In genomic region chr19:27537066-27537465, GRCm38 (mm10) we compare ENCODE assay signal across 27 mouse cellular contexts.
A peak's percentile ranks its signal among the peaks of the same experiment; 100 is the strongest.
DNase-seq lines count a peak whose midpoint lies in the region; ATAC-seq and TF ChIP-seq lines count a peak whose summit lies in the region.
"Had no signal": no experiment of that assay in that cellular context is flagged by ENCODE, and none has a peak within 500 bp of the region (broad histone marks: within the 10 kb centered on the region; RNA-seq: fewer than 3 reads in every experiment).

No protein-coding gene starts in this region.

- no peaks in the 10 kb centered on the region for H3K27me3 ChIP-seq in kidney, adult 2 months (replicated peaks; ENCODE audit: control insufficient read depth, insufficient read depth, low read length)
- no peaks in the 10 kb centered on the region for H3K27me3 ChIP-seq in midbrain, embryonic 14.5 days (ENCODE audit: control insufficient read depth, insufficient read depth, low read length)
- H3K27me3 ChIP-seq in midbrain, embryonic 13.5 days: no peaks in the 10 kb centered on the region
- H3K27me3 ChIP-seq: CH12.LX; forebrain, embryonic 13.5 days; heart, embryonic 12.5 days; heart, embryonic 15.5 days; intestine, embryonic 15.5 days had no signal

- 53% methylated on average over 9 of the region's 9 CpGs for WGBS in kidney, adult 2 months
- WGBS in midbrain, embryonic 14.5 days: 44% methylated on average over 9 of the region's 9 CpGs
- WGBS in midbrain, embryonic 13.5 days: 40% methylated on average over 9 of the region's 9 CpGs

- no peaks in the 10 kb centered on the region for H3K9me3 ChIP-seq in midbrain, embryonic 14.5 days (ENCODE audit: control insufficient read depth, low read length)
- H3K9me3 ChIP-seq in midbrain, embryonic 13.5 days: no peaks in the 10 kb centered on the region
- H3K9me3 ChIP-seq: forebrain, embryonic 10.5 days; forebrain, embryonic 13.5 days; heart, embryonic 12.5 days; heart, embryonic 15.5 days; hindbrain, embryonic 10.5 days; hindbrain, embryonic 13.5 days; intestine, embryonic 15.5 days had no signal

- no peak for TF ChIP-seq POLR2A in kidney, adult 2 months (IDR thresholded peaks at IDR 0.05; ENCODE audit: low read depth, low read length)
- TF ChIP-seq POLR2A in brain, embryonic 14.5 days (IDR thresholded peaks at IDR 0.05; ENCODE audit: borderline replicate concordance, extremely low read depth, insufficient read depth, insufficient read length, poor library complexity, severe bottlenecking): no peak

- DNase-seq in kidney, adult 2 months: peak; percentile 1
- DNase-seq in kidney, postnatal 25 days: no peak
- peak; percentile 37 for DNase-seq in midbrain, embryonic 14.5 days
- DNase-seq in brain, embryonic 14.5 days (ENCODE audit: low read depth): peak; percentile 48
- DNase-seq in thymus, postnatal 0 days (ENCODE audit: low spot score): no peak
- DNase-seq: adrenal gland, postnatal 10 days; adrenal gland, postnatal 36 days; B cell, adult 2 months; cerebellum, adult 11 months; cerebellum, adult 2 months; cerebellum, adult 9-11 months; cerebellum, postnatal 25 days; gastrocnemius, postnatal 10 days; gastrocnemius, postnatal 36 days; heart, postnatal 10 days; heart, postnatal 36 days had no signal

- H3K4me2 ChIP-seq in midbrain, embryonic 14.5 days (ENCODE audit: low read length): no peak overlapping the region
- no peak overlapping the region for H3K4me2 ChIP-seq in midbrain, embryonic 13.5 days (replicated peaks)
- H3K4me2 ChIP-seq: forebrain, embryonic 13.5 days; heart, embryonic 12.5 days; heart, embryonic 15.5 days; hindbrain, embryonic 13.5 days; intestine, embryonic 15.5 days had no signal

- TF ChIP-seq CTCF in kidney, adult 2 months (conservative IDR thresholded peaks at IDR 0.05; ENCODE audit: insufficient read depth, insufficient read length, low read depth, low read length): no peak
- TF ChIP-seq CTCF in brain, embryonic 14.5 days (IDR thresholded peaks at IDR 0.05; ENCODE audit: borderline replicate concordance, extremely low read depth, insufficient read depth, insufficient read length): no peak

- ATAC-seq in midbrain, embryonic 14.5 days (ENCODE audit: low FRiP score, low TSS enrichment): no peak
- ATAC-seq in midbrain, embryonic 13.5 days: no peak
- ATAC-seq: forebrain, embryonic 13.5 days; forebrain, embryonic 16.5 days; hindbrain, embryonic 16.5 days; intestine, embryonic 15.5 days had no signal

- H3K27ac ChIP-seq in kidney, adult 2 months (ENCODE audit: insufficient read depth, low read depth, low read length): no peak overlapping the region
- no peak overlapping the region for H3K27ac ChIP-seq in midbrain, embryonic 14.5 days (replicated peaks; ENCODE audit: low read depth, low read length)
- H3K27ac ChIP-seq in midbrain, embryonic 13.5 days: no peak overlapping the region
- H3K27ac ChIP-seq: forebrain, embryonic 10.5 days; forebrain, embryonic 13.5 days; heart, embryonic 15.5 days; hindbrain, embryonic 10.5 days; hindbrain, embryonic 13.5 days; intestine, embryonic 15.5 days had no signal

- H3K4me1 ChIP-seq in kidney, adult 2 months (ENCODE audit: control insufficient read depth, insufficient read depth, low read length): no peaks in the 10 kb centered on the region
- peaks cover 6% of the 10 kb centered on the region for H3K4me1 ChIP-seq in midbrain, embryonic 14.5 days (ENCODE audit: control insufficient read depth, insufficient read depth, low read length)
- H3K4me1 ChIP-seq in midbrain, embryonic 13.5 days (replicated peaks): 0 out of 2 replicates have a peak, but pooled peaks cover 10% of the 10 kb centered on the region
- H3K4me1 ChIP-seq: forebrain, embryonic 13.5 days; heart, embryonic 12.5 days; heart, embryonic 15.5 days; intestine, embryonic 15.5 days had no signal

- H3K4me3 ChIP-seq in kidney, adult 2 months (ENCODE audit: insufficient read depth, low read depth, low read length): no peak overlapping the region
- no peak overlapping the region for H3K4me3 ChIP-seq in midbrain, embryonic 14.5 days (replicated peaks; ENCODE audit: low read depth, low read length)
- H3K4me3 ChIP-seq in midbrain, embryonic 13.5 days (replicated peaks): no peak overlapping the region
- H3K4me3 ChIP-seq: forebrain, embryonic 10.5 days; forebrain, embryonic 13.5 days; heart, embryonic 12.5 days; heart, embryonic 15.5 days; hindbrain, embryonic 10.5 days; hindbrain, embryonic 13.5 days; intestine, embryonic 15.5 days had no signal

- H3K36me3 ChIP-seq in kidney, adult 2 months (ENCODE audit: control insufficient read depth, insufficient read depth, low read length): no peaks in the 10 kb centered on the region
- H3K36me3 ChIP-seq in midbrain, embryonic 14.5 days (ENCODE audit: control insufficient read depth, insufficient read depth, low read length): no peaks in the 10 kb centered on the region
- H3K36me3 ChIP-seq in midbrain, embryonic 13.5 days: no peaks in the 10 kb centered on the region
- H3K36me3 ChIP-seq: forebrain, embryonic 10.5 days; heart, embryonic 12.5 days; heart, embryonic 15.5 days; hindbrain, embryonic 10.5 days; hindbrain, embryonic 13.5 days; intestine, embryonic 15.5 days had no signal

- H3K9ac ChIP-seq in midbrain, embryonic 14.5 days (replicated peaks; ENCODE audit: low read length): no peak overlapping the region
- no peak overlapping the region for H3K9ac ChIP-seq in midbrain, embryonic 13.5 days (replicated peaks)
- H3K9ac ChIP-seq: forebrain, embryonic 13.5 days; heart, embryonic 12.5 days; heart, embryonic 15.5 days; hindbrain, embryonic 13.5 days; intestine, embryonic 15.5 days had no signal

Comparison
In these comparisons a context has a peak if more than half of its experiments do, and no peak if none do; other contexts are left out.
1. DNase-seq: peak in kidney, adult 2 months (single experiment), midbrain, embryonic 14.5 days (single experiment) and brain, embryonic 14.5 days (single experiment); none in kidney, postnatal 25 days (0 of 2) and thymus, postnatal 0 days (single experiment).